Mouse (Mus musculus): ENCODE data around the gene Arhgap29.

The Arhgap29 gene

DNA sequence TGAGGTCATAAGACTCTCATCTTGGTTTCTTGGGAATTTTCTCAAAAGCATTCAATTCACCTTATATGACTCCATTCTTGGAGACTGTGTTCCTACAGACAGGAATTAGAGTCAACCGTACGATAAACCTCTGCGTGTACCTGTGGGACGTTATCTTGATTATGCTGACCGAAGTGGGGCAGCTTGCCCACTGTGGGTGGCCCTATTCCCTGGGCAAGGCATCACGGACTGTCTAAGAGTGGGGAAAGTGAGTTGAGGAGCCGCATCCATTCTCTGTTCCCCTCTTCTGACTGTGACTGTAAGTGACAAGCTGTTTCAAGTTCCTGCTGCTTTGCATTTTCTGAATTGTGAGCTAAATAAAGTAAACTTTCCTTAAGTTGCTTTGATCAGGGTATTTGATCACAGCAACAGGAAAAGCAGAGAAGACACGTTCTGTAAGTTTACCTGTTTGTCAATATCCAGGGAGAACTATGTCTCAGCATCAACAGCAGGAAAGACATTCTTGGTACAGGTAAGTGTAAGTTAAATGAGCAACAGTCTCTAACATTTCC is at the start of gene Arhgap29:
Arhgap29 (plus strand) TSS at position 501 of the 551 bp plus-strand sequence.
- DNase-seq: no peak

DNA sequence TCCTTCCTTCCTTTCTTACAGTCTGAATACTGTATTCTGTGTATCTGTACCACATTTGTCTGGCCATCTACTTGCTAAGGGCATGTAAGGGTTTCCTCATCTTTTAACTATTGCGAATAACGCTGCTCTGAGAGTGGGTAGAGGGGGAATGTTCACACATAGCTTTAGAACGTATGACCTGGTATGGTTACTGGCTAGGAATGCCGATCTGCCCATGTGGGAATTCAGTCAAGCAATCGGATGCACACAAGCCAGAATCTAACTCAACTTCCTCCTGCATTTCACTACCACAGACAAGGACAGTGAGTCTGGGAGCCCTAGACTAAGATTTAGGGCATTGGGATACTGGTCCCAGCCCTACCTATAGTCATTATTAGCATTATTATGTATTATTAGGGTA is 49.6 kb upstream of the Arhgap29 start:
- peak; percentile 29 for DNase-seq

DNA sequence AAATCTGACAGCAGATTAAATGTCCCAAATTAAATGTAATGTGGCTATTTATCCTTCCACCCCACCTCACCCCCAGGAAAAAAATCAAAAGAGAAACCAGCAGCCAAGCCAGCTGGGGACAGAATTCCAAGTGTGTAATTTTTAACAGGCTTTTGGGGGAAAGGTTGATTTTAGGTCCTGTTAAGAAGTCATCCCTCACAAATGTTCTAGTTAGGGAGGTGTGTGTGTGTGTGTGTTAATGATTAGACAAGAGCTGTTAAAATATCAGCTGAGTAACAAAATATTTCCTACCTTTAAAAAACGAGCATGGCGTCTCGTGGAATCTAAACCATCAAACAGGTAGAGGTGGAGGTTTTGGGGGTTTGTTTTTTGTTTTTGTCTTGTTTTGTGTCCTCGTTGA is 49.1 kb upstream of the Arhgap29 start:
- DNase-seq: no peak

DNA sequence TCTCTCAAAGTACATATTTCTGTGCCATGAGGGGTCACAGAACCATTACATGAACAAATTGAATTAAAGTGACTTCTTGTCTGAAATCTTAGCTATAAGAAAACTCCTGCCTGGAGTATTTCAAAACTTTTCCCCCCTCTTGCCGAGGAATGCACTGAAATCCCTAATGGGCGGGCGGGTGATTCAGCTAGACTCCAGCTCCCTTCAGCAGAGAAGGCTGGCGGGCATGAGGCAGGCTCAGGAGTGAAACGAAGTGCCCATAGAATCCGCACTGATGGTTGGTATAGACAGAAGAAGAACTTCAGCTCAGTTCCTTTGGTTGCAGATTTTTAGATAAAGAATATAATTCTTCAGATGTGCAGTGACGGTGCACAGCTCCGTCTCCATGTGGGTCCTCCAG is 48.6 kb upstream of the Arhgap29 start:
- peak; percentile 38 for DNase-seq

DNA sequence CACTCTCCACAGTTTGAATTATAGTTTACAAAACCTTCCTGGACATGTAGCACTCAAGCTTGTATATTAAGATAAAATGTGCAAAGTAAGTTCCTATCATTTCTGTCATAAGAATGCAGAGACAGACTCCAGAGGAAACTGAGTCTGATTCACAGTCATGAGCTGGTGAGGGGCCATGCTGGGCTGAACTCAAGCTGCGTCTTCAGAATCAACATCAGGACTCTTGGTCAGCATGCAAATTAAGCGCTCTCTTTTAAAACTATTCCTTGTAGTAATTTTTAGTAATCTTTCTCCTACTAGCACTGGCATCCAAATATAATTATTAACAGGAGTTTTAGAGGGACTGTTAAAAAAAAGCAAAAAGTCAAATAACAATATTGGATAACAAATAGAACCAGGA is 47.9 kb upstream of the Arhgap29 start:
- no peak for DNase-seq

DNA sequence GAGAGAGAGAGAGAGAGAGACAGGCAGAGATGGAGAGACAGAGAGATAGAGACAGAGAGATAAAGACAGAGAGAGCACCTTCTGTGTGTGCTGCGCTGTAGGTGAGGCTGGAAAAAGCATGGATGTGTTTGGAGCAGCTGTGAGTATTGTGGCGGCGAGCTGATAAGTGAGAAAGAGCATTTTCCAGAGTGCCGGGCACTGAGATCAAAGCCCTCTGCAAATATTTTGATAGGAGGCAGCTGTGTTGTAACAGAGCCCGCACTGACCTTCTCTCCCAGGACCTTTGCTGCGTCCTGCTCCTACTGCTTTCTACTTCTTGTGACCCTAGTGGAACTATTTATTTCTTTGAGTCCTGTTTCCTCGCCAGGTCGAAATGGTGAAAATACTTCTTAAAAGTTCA is 45.7 kb upstream of the Arhgap29 start:
- DNase-seq: no peak

DNA sequence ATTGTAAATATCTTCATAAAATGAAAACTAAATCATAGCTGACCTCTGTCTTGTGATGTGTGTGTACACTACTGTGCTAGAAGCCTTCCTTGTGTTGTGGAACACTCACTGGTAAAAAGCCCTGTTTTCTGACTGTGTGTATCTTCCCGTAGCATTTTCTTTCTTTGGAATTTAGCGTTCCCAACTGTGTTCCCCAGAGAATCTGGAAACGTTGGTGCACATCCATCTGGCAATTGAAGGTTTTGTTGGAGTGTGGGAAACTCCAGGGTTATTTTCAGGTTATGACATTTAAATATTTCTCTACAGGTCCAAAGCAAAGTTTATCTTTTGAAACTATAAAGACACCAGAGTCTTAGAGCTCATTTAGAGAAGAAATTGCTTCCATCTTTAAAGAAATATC is 43.2 kb upstream of the Arhgap29 start:
- DNase-seq: no peak

DNA sequence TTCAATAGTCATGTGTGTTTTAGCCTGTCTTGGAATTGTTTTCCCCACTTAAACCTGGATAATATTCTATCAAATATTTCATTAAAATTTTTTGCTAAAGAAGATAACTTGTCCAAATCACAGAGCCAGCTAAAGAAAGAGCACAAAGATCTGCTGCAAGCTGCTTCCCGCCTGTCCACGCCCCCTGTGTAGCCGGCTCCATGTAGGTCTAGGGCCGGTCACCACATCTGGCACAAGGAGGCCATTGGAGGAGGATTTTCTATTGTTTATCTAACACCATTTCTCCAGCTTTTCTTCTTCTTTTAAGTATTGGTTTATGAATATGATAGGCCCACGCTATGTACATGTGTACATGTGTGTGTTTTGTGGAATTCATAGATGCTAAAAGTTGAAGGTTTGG is 38.9 kb upstream of the Arhgap29 start:
- no peak for DNase-seq

DNA sequence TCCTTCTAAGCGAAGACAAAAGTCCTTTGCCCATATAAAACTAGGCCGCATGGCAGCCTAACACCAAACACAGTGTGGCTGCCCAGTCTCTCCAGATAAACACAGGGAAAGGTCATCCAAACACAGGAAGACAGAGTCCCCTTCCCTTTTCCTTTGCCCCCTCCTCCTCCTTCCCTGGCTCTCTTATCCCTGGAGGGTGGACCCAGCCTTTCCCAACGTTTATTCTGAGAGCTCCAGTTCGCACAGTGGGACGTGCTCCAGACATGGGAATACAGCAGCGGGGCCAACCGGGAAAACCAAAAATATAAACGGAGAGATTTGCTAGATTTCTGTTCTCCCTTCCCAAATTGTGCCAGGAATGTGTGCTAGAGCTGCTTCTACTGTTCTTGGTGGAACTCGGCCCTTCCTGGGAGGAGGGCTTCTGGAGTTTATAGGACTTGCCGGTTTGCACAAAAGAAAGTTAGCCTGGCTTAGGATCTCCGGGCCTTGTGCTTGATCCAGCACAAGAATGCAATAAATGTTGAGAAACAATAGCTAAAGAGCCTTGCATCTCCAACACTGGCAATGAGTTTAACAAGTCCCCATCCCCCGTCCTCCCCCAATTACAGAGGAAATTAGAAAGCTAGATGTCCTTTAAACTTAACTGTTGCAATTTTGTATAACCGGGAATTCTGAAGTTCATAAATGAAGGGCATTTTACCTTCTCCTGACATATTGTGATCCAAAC is 37.7 kb upstream of the Arhgap29 start:
- peak; percentile 45 for DNase-seq

DNA sequence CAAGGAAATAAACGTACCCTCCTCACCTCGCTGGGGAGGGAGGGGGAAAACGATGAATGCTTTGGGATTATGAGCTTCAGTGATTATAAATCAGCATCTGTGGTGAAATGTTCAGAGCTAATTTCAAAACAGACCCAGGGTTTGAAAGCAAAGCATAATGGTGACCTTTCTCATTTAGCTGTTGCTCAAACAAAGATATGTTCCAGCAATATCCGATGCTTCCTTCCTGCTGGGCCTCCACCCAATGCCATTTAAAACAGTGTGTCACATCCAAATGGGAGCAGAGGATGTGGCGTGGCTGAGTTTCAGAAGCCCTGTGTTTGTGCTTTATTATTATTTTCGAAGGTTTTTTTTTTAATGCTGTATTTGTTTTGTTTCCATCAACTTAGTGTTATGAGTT is 37.1 kb upstream of the Arhgap29 start:
- DNase-seq: peak; percentile 34

DNA sequence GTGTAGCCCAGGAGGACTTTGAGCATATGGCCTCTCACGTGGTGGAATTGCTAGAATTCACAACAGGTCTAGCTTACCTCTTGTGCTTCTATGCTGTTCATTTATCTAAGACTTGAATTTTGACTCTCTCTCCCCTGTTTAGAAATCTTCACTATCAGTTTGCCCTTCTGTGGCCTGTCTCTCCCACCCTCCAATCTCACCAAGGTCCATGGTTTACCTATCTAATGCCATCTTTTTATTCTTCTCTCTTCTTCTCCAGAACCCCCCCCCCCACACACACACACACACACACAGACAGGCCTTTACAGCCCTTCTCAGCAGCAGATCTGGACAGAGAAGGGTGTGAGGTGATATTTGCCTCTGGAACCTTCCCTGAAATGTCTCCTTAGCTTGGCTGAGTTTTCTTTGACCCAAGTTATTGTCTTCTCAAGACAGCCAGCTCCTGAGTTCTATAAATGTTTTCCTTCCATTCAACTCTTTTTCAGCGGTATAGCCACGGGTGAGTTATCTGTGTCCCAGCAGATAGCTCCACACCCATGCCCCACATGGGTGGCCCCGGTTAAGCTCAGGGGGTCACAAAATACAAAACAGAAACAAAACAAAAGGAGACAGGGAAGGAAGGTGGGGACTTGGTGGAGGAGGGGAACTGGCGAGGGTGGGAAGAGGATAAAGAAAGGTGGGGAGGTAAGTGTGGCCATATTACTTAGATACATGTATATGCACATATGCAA is 35.4 kb upstream of the Arhgap29 start:
- no peak for DNase-seq

DNA sequence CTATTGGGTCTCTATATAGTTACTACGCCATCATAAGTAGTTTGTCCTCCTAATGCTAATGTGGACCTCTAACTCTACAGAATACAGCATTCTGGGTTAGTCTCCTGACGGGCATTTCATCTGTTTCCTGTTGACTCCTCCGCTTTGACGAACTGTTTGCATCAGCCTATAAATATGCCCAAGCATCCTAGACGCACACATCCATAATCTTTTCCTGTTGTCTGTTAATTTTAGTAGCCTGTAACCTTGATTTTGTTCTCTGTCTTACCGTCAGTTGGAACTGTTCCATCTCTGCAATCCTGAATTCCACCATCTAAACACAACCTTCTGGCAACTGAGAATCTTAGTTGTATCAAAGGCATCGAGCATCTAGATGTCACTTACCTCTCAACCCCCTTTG is 34.7 kb upstream of the Arhgap29 start:
- no peak for DNase-seq

DNA sequence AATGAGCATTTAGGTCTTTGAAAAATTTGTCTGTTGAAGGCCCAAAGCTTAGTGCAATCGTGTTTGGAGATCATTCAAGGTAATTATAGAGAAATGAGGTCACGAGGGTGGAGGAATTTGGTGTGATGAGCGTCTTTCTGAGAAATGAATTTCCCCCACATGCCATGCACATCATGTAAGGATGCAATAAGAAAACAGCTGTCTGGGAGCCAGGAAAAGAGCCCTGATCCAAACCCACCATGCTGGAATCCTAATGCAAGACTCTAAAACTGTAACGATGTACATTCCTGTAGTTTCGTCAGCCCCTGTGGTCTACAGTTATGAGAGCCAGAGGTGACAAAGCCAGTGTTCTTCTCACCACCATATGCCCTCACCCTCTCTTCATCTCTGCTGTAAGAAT is 32.4 kb upstream of the Arhgap29 start:
- no peak for DNase-seq

DNA sequence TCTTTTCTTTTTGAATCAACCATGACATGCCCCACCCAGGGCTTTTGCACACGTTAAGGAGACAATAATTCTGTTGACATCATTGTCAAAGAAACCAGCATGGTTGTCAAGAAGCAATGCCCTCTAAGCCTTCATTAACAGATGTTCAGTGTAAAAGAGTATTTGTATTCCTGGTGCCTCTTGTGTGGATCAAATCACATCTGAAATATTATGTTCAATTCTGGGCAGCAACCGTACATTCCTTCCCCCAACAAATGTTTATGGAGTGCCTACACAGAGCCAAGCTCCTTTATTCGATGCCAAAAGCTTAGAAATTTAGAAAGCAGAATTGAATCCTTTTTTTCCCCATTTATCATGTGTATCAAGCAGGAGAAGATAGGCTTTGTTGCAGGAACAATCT is 31.6 kb upstream of the Arhgap29 start:
- DNase-seq: no peak

DNA sequence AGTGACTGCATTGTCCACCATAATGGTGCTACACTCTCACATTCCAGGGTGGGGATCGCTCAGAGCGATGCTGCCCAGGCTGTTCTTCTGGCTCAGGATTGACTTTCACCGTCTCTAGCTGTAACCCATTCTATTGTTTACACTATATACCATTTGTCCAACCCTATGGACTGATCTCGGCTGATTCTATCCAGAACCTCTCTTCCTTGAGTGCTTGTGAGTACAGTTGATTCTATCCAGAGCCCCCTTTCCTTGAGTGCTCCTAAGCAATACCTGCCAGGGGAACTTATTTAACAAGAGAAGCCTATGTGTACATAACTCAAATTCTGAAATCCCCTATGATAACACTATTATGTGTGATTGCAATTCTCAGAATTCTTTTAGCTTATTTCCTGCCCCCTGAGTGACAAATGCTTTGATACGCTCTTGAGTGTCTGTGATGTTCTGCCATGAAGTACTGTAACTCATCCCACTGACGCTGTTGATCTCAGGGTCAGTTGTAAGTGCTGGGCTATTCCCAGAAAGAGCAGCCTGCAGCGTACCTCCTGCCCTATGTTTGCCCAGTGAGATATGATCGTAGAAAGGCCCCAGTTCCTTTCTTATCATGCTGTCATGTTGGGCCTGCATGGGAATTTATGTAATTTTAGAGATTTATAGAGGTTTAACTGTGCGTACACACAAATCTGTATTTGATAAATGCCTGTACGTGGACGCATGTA is 27.4 kb upstream of the Arhgap29 start:
- DNase-seq: no peak

DNA sequence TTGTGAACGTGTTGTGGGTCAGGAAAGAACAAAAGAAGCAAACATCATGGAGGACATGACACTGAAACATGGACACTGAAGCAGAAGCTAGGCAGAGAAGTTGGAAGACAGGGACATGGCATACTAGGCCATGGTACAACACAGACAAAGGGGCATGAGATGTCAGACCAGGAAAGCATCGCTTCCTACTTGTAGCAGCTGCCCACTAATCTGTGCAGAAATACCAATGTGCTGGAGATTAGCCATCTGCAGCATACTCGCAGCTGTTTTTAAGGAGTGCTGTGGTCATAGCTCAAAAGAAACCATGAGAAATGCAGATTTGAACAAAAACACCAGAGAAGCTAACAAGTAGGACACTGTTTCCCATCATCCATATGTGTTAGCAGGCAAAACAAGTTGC is 24.7 kb upstream of the Arhgap29 start:
- DNase-seq: no peak

DNA sequence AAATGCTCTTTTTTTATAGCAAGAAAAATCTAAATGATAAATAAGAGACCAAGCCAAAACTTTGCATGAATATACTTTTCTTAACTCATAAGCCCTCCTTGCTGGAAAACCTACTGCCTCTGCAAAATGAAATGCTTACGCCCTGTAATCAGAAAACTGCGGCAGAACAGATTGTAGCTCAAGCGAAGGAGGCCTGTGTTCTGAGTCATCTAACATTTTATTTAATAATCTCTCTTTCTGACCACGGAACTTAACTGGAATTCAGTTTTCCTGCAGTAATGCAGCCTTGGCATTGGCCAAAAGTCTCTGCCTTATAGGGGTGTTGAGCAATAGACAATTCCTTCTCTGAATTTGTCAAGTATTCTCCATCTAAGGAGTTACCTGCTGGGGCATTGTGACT is 19.5 kb upstream of the Arhgap29 start:
- DNase-seq: no peak

DNA sequence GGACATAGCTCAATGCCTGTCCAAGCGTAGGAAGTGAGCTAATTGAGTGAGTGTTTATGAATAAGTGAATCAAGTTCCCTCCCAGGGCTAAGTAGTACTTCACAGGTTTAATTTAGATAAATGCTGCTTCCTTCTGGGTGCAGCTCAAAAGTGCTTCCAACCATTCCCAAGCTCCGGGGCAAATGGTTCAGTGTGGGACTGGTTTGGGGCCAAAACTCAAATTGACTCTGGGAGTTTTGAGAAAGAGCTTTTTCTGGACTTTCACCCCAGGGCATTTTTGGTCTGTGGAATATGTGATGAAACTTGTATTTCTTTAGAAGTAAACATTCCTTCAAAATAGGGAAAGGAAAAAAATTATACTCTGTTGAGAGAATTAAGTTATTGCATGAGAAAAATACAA is 16.1 kb upstream of the Arhgap29 start:
- DNase-seq: no peak

DNA sequence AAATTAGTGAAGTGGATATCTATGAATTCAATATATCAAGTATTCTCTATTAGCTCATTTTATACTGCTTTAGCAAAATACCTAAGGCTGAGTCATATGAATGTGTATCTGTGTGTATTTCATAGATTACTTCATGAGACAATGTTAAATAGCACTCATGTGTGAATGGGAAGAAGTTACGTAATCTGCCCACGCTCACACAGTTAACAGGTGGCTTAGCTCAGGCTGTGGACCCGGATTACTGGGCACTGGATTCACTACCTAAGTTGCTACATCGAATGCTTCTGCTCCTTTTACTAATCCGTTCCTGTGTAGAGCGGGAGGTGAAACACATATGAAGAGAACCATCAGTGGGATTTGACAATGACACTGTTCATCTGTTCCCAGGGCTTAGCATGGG is 15.3 kb upstream of the Arhgap29 start:
- DNase-seq: no peak

DNA sequence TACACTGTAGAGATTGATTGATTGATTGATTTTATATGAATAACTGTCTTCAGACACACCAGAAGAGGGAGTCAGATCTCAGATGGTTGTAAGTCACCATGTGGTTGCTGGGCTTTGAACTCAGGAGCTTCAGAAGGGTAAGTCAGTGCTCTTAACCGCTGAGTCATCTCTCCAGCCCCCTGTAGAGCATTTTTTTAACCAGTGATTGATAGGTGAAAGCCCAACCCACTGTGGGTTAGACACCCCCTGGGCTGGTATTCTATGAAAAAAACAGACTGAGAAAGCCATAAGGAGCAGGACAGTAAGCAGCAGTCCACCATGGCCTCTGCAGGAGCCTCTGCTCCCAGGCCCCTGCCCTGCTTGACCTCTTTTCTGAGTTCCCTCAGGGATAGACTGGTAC is 12.7 kb upstream of the Arhgap29 start:
- DNase-seq: no peak

DNA sequence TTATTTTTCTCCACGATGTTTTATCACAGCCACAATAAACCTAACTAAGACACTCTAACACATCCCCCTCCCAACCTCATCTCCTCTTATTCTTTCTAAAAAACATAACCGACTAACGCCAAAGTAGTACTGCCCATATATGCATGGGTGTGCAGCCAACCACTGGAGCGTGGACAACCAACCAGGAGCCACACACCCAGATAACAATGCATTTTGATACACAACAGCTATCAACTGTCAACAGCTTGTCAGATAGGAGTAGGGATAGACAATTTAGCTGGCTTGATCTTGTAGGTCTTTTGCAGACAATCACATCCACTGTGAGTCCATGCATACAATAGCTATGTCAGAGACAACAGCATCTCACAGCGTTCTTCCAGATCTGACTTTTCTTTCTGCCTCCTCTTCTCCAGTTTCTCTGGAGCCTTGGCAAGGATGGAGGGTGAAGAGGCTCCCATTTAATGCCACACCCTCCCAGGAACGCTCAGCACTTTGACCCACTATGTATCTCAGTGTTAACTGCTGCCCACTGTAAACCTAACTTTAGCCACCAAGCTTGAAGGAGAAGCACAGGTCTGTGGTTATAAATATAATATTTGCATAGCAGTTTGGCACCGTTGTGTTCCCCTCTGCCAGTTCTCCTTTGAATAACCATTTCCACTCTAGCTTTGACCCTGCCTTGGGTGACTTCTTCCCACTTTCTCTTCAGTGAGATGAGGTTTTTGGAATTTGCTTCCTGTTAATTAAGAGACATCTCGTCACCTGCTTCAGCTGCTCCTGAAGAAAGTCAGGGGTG is 12.0 kb upstream of the Arhgap29 start:
- no peak for DNase-seq

DNA sequence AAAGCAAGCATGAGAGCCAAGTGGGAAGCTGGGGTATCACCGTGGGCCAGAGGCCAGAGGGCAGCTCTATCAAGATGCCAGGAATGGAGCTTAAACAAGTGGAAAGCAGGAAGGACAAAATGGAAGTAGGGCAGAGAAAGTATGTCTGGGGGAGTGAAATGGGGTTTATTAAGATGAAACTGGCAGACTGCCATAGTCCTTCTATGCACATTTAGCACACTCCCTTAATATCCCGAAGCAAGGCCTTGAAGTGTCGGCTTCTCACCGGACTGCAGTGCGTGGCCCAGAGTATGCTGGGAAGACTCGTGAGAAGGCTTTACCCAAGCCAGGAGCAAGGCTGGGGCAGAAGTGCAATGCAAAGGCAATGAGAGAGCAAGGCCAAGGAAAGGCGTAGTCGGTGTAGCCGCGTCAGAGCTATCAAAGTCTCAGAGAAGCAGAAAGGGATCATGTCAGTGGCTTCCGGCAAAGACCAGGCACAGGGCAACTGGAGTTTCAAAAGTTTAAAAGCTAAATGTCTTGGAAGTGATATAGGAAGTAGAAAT is 11.1 kb upstream of the Arhgap29 start:
- DNase-seq: no peak

DNA sequence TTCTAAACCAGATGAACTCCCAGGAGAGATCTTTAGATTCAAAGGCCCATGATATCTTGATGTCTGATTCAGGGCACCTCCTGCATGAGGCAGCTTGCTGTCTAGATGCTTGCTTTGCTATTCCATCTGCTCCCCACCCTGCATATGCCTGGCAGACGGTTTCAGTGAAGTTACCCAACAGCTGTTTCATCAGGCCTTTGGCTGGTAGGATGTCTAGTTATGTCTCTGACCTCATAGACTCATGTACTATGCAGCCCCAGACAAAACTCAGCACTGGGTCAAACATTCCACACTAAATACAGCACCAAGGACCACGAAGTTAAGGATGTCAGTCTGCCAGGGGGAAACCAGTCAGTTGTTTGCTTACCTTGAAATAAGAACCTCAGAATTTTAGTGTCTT is 6.4 kb upstream of the Arhgap29 start:
- no peak for DNase-seq

Data from kidney, adult 18-20 months (tissue).